Mouse (Mus musculus): ENCODE data around the gene Gdf11. TPM values are rescaled to one million over a fixed set of nuclear protein-coding genes. Genes with fewer than 3 reads are reported as not detected.

Gdf11 gene
- total and polyA plus RNA-seq, 2 experiments from 2014 or later: 6.7 to 19.1 TPM

- Histone ChIP-seq H3K9me3 (ENCODE audit: low read length) (no peaks in the 10 kb centered on the region), H3K9ac (no peak overlapping the region), H3K36me3 (ENCODE audit: insufficient read depth) (peaks cover 13% of the 10 kb centered on the region; the same call in 1 of the 2 replicates), H3K4me3 (ENCODE audit: low read depth, low read length) (no peak overlapping the region), H3K27ac (ENCODE audit: low read depth, low read length) (no peak overlapping the region), H3K27me3 (ENCODE audit: insufficient read depth, low read length) (no peaks in the 10 kb centered on the region), H3K4me2 (ENCODE audit: low read depth) (no peak overlapping the region), H3K4me1 (ENCODE audit: insufficient read depth) (no peaks in the 10 kb centered on the region)
- ATAC-seq: no peak
- no peak for TF ChIP-seq CTCF (IDR thresholded peaks at IDR 0.05; ENCODE audit: low read depth)
- no peak for DNase-seq
- 81% methylated on average over 5 of the region's 5 CpGs for WGBS
These were observed 9.5 kb downstream of the Gdf11 start for GRCm38 (mm10) chr10:128882067-128882466.

- ATAC-seq (no peak), DNase-seq (no peak)
- WGBS: 95% methylated on average over 2 of the region's 2 CpGs
- H3K9me3 ChIP-seq (ENCODE audit: low read length): no peaks in the 10 kb centered on the region
- H3K27ac ChIP-seq (ENCODE audit: low read depth, low read length): no peak overlapping the region
- no peaks in the 10 kb centered on the region for H3K27me3 ChIP-seq (ENCODE audit: insufficient read depth, low read length)
- H3K36me3 ChIP-seq (ENCODE audit: insufficient read depth): peaks cover 8% of the 10 kb centered on the region; the same call in 1 of the 2 replicates
- no peaks in the 10 kb centered on the region for H3K4me1 ChIP-seq (ENCODE audit: insufficient read depth)
- no peak for TF ChIP-seq CTCF (IDR thresholded peaks at IDR 0.05; ENCODE audit: low read depth)
- no peak overlapping the region for H3K4me3 ChIP-seq (ENCODE audit: low read depth, low read length)
- no peak overlapping the region for H3K9ac ChIP-seq
- H3K4me2 ChIP-seq (ENCODE audit: low read depth): no peak overlapping the region
These were observed 12.7 kb downstream of the Gdf11 start for GRCm38 (mm10) chr10:128878811-128879210.

- no peak overlapping the region for H3K9ac ChIP-seq
- H3K4me3 ChIP-seq (ENCODE audit: low read depth, low read length): no peak overlapping the region
- H3K4me1 ChIP-seq (ENCODE audit: insufficient read depth): no peaks in the 10 kb centered on the region
- no peak overlapping the region for H3K27ac ChIP-seq (ENCODE audit: low read depth, low read length)
- TF ChIP-seq CTCF (IDR thresholded peaks at IDR 0.05; ENCODE audit: low read depth): no peak
- H3K4me2 ChIP-seq (ENCODE audit: low read depth): no peak overlapping the region
- no peak for ATAC-seq
- no peak for DNase-seq
- H3K9me3 ChIP-seq (ENCODE audit: low read length): no peaks in the 10 kb centered on the region
- no peaks in the 10 kb centered on the region for H3K27me3 ChIP-seq (ENCODE audit: insufficient read depth, low read length)
- peaks cover 13% of the 10 kb centered on the region for H3K36me3 ChIP-seq (ENCODE audit: insufficient read depth)
These were observed 13.2 kb downstream of the Gdf11 start for GRCm38 (mm10) chr10:128878291-128878690.

GRCm38 (mm10) chr10:128870341-128870740 is 21.2 kb downstream of the Gdf11 start:
- Histone ChIP-seq H3K36me3 (ENCODE audit: insufficient read depth) (peaks cover 36% of the 10 kb centered on the region), H3K27me3 (ENCODE audit: insufficient read depth, low read length) (no peaks in the 10 kb centered on the region), H3K27ac (ENCODE audit: low read depth, low read length) (no peak overlapping the region), H3K4me3 (ENCODE audit: low read depth, low read length) (no peak overlapping the region), H3K4me1 (ENCODE audit: insufficient read depth) (no peaks in the 10 kb centered on the region), H3K4me2 (ENCODE audit: low read depth) (no peak overlapping the region), H3K9me3 (ENCODE audit: low read length) (no peaks in the 10 kb centered on the region), H3K9ac (no peak overlapping the region)
- DNase-seq: no peak
- WGBS: 85% methylated on average over 3 of the region's 3 CpGs
- TF ChIP-seq CTCF (IDR thresholded peaks at IDR 0.05; ENCODE audit: low read depth): no peak
- no peak for ATAC-seq

- H3K4me1 ChIP-seq (ENCODE audit: insufficient read depth): no peaks in the 10 kb centered on the region
- no peak overlapping the region for H3K27ac ChIP-seq (ENCODE audit: low read depth, low read length)
- WGBS: 96% methylated on average over 1 of the region's 1 CpGs
- no peak overlapping the region for H3K4me3 ChIP-seq (ENCODE audit: low read depth, low read length)
- ATAC-seq: no peak
- no peaks in the 10 kb centered on the region for H3K9me3 ChIP-seq (ENCODE audit: low read length)
- H3K36me3 ChIP-seq (ENCODE audit: insufficient read depth): peaks cover 21% of the 10 kb centered on the region
- H3K4me2 ChIP-seq (ENCODE audit: low read depth): no peak overlapping the region
- no peak overlapping the region for H3K9ac ChIP-seq
- no peak for DNase-seq
- TF ChIP-seq CTCF (IDR thresholded peaks at IDR 0.05; ENCODE audit: low read depth): no peak
- H3K27me3 ChIP-seq (ENCODE audit: insufficient read depth, low read length): no peaks in the 10 kb centered on the region
These were observed 25.0 kb downstream of the Gdf11 start for GRCm38 (mm10) chr10:128866518-128866917.

GRCm38 (mm10) chr10:128866042-128866441 is 25.5 kb downstream of the Gdf11 start:
- TF ChIP-seq CTCF (IDR thresholded peaks at IDR 0.05; ENCODE audit: low read depth): no peak; the same call in 1 of the 2 replicates
- Histone ChIP-seq H3K36me3 (ENCODE audit: insufficient read depth) (peaks cover 17% of the 10 kb centered on the region), H3K27ac (ENCODE audit: low read depth, low read length) (no peak overlapping the region), H3K27me3 (ENCODE audit: insufficient read depth, low read length) (no peaks in the 10 kb centered on the region), H3K4me3 (ENCODE audit: low read depth, low read length) (no peak overlapping the region), H3K4me2 (ENCODE audit: low read depth) (no peak overlapping the region), H3K9ac (no peak overlapping the region), H3K4me1 (ENCODE audit: insufficient read depth) (no peaks in the 10 kb centered on the region), H3K9me3 (ENCODE audit: low read length) (no peaks in the 10 kb centered on the region)
- DNase-seq (no peak), ATAC-seq (no peak)
- WGBS: 89% methylated on average over 3 of the region's 3 CpGs

- H3K9me3 ChIP-seq (ENCODE audit: low read length): no peaks in the 10 kb centered on the region
- TF ChIP-seq CTCF (IDR thresholded peaks at IDR 0.05; ENCODE audit: low read depth): no peak
- H3K4me3 ChIP-seq (ENCODE audit: low read depth, low read length): no peak overlapping the region
- H3K4me2 ChIP-seq (ENCODE audit: low read depth): no peak overlapping the region
- peaks cover 28% of the 10 kb centered on the region; the same call in 1 of the 2 replicates for H3K36me3 ChIP-seq (ENCODE audit: insufficient read depth)
- H3K27me3 ChIP-seq (ENCODE audit: insufficient read depth, low read length): no peaks in the 10 kb centered on the region
- no peaks in the 10 kb centered on the region for H3K4me1 ChIP-seq (ENCODE audit: insufficient read depth)
- ATAC-seq (no peak), DNase-seq (no peak)
- no peak overlapping the region for H3K9ac ChIP-seq
- no peak overlapping the region for H3K27ac ChIP-seq (ENCODE audit: low read depth, low read length)
These were observed 30.3 kb downstream of the Gdf11 start for GRCm38 (mm10) chr10:128861176-128861575.

GRCm38 (mm10) chr10:128850339-128850738 is 41.2 kb downstream of the Gdf11 start:
- H3K27ac ChIP-seq (ENCODE audit: low read depth, low read length): no peak overlapping the region
- ATAC-seq: no peak
- no peak overlapping the region for H3K9ac ChIP-seq
- 69% methylated on average over 3 of the region's 3 CpGs for WGBS
- no peaks in the 10 kb centered on the region for H3K9me3 ChIP-seq (ENCODE audit: low read length)
- no peak for DNase-seq
- no peaks in the 10 kb centered on the region for H3K4me1 ChIP-seq (ENCODE audit: insufficient read depth)
- H3K4me2 ChIP-seq (ENCODE audit: low read depth): no peak overlapping the region
- H3K4me3 ChIP-seq (ENCODE audit: low read depth, low read length): no peak overlapping the region
- H3K27me3 ChIP-seq (ENCODE audit: insufficient read depth, low read length): no peaks in the 10 kb centered on the region
- H3K36me3 ChIP-seq (ENCODE audit: insufficient read depth): peaks cover 26% of the 10 kb centered on the region
- TF ChIP-seq CTCF (IDR thresholded peaks at IDR 0.05; ENCODE audit: low read depth): no peak
